Mouse (Mus musculus) adrenal gland (tissue): Measurements from ENCODE around the gene Coro1a.

Experiments used
- intact Hi-C: fragments of 180-260 bp; cut with DNase I; formaldehyde crosslinking; loops from one replicate; pipeline ENCODE4 v1.15.1; 2025

Coro1a gene

GRCm38 (mm10) chr7:126708175-126708952, 777 bp upstream of the Coro1a start:
- intact Hi-C loops: no loop called here

GRCm38 (mm10) chr7:126704121-126704980, 3.2 kb downstream of the Coro1a start:
- intact Hi-C loops: no loop called here

DNA sequence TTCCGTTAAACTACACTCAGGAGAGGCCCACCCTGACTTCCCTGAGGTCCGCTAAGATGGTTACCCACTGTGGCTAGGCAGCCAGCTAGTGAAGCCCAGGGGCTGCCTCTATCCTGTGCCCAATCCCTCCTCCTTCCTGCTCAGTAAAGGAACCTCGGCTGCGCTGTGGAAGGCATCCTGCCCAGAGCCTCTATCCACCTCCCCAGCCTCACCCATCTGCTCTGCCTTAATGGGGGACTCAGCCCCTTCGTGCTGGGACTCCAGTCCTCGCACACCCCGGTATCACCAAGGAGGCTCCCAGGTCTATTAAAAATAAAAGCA, 3.9 kb downstream of the Coro1a start:
- intact Hi-C loops: no loop called here

DNA sequence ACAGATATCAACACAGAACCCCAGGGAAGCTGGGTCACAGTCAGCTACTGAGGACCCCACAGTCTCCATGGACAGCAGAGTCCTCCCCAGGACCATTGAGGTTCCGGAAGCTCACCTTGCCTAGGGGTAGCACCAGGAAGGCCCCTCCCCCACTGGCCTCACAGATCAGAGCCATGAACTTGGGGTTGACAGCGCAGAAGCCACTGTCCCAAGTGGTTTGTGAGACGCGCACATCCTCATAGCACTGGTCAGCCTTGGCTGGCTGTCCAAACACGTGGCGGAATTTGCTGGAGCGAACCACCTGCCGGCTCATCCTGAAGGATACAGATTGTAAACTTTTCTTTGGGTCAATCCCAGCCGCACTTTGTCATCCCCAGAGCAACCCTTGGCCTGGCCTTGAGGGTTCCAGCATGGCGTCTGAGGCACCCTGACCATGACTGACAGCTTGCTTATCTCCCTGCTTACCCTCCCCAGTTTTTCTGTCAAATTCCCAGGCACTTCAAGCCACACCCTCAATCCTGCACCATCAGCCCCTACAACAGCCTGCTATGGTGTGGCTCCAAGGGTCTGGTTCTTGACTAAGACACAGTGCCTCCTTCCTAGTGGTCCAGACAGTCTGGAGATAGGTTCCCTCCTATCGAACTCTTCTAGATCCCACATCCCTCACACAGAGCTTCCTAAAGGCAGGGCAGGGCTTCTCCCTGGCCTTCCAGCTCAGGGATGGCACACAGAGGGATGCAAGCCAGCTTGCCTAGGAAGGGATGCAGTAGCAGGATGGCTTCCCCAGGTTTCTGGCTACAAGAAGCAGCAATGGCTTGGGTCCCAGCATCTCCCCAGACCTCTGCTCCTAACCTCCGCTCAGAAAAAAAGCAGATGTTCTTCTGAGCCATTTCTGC, 4.5 kb downstream of the Coro1a start:
- intact Hi-C loops: no loop called here

GRCm38 (mm10) chr7:126702358-126702757, 5.2 kb downstream of the Coro1a start:
- intact Hi-C loops: no loop called here

DNA sequence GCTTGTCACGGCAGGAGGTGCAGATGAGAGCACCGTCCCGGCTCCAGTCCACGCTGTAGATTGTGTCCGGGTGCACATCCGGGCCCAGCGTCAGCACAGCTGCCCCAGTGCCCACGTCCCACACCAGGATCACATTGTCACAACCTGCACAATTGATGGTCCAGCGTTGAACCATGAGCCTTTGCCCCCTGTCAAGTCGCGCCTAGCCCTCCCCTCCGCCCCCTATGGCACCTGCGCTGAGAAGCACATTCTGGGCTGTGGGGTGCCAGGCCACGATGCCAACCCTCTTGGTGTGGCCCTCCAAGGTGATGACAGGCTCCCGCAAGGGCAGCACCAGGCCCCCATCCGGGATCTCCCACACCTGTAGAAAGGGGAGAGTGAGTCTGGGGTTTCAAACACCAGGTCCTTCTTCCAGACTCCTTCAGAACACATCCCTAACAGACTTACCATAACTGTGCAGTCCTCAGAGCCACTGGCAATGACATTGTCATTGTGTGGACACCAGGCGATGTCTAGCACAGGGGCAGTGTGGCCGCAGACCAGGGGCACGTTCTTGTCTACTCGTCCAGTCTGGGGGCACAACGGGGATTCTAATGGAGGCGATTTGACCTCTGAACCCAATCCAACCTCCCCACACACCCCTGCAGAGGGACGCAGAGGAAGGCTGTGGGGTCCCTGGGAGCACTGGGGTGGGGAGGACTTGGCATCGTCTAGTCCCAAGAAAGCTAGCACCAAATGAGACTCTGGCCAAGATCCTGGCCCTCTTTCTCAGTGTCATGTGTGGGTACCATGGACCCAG, 5.8 kb downstream of the Coro1a start:
- intact Hi-C loops: no loop called here

- intact Hi-C loops: no loop called here
These were observed 6.5 kb downstream of the Coro1a start for GRCm38 (mm10) chr7:126701070-126701469.

- intact Hi-C loops: no loop called here
These were observed 7.2 kb downstream of the Coro1a start for GRCm38 (mm10) chr7:126700063-126701015.

- intact Hi-C loops: loop anchor here (5.0 kb wide), 1 partner anchor 116 kb away; the partner anchor contains the start of gene Apobr
These were observed 9.7 kb downstream of the Coro1a start for GRCm38 (mm10) chr7:126697838-126698237.

- intact Hi-C loops: loop anchor here (5.0 kb wide), 1 partner anchor 115 kb away; the partner anchor contains the start of gene Apobr
These were observed 10.7 kb downstream of the Coro1a start for GRCm38 (mm10) chr7:126696886-126697285.

- intact Hi-C loops: loop anchor here (5.0 kb wide), 1 partner anchor 114 kb away; the partner anchor contains the start of gene Apobr
These were observed 11.3 kb downstream of the Coro1a start for GRCm38 (mm10) chr7:126696303-126696702.

- intact Hi-C loops: loop anchor here (5.0 kb wide), 1 partner anchor 113 kb away; the partner anchor contains the start of gene Apobr
These were observed 11.9 kb downstream of the Coro1a start, which contains the start of gene Slx1b for GRCm38 (mm10) chr7:126695631-126696207. Gene Slx1b, minus strand, starts transcription at chr7:126695784.

DNA sequence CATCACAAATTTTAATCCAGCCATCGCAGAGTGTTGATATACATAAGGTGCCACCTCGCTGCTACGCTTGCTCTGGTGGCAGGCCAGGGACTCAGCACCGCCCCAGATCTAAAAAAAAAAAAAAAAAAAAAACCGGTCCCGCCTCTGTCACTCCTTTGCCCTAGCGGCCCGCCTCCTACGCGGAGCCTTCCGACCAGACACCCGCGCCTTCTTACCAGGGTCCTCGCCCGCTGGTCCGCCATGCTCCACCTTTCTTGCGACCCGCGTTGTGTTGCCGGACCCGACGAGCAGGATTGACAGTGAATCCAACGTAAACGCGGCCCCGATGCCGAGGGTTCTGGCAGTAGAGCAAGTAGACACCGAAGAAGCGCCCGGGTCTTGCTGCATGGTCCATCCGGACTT, 12.4 kb downstream of the Coro1a start, which contains the start of gene Bola2:
Gene Bola2 (plus strand): TSS at position 192 of the 402 bp plus-strand sequence.
- intact Hi-C loops: loop anchor here (5.0 kb wide), 1 partner anchor 113 kb away; the partner anchor contains the start of gene Apobr

DNA sequence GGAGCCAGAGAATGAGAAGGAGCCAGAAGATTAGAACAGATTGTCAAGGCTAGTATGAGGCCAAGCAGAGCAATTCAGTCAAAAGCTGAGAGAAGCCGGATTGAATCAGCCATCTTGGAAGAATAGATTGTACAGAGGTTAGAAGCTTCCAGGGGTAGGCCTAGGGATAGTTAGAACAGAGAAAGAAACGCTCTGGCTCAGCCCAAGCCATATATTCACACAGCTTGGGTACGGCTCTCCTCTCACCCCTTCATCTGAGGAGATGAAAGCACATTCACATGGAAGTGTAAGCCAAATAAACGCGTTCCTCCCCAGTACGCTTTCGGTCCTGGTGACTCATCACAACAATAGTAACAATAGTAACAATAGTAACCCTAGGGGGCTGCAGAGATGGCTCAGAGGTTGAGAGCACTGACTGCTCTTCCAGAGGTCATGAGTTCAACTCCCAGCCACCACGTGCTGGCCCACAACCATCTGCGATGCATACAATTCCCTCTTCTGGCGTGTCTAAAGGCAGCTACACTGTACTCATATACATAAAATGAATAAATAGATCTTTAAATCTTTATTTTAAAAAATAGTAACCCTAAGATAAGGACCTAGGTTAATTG, 13.0 kb downstream of the Coro1a start:
- intact Hi-C loops: loop anchor here (5.0 kb wide), 1 partner anchor 112 kb away; the partner anchor contains the start of gene Apobr

- intact Hi-C loops: loop anchor here (2.0 kb wide), 1 partner anchor 17 kb away; the partner anchor contains the start of gene Sult1a1
These were observed 13.8 kb downstream of the Coro1a start for GRCm38 (mm10) chr7:126693781-126694180.

- intact Hi-C loops: loop anchor here (2.0 kb wide), 1 partner anchor 16 kb away; the partner anchor contains the start of gene Sult1a1
These were observed 14.3 kb downstream of the Coro1a start for GRCm38 (mm10) chr7:126693256-126693655.

DNA sequence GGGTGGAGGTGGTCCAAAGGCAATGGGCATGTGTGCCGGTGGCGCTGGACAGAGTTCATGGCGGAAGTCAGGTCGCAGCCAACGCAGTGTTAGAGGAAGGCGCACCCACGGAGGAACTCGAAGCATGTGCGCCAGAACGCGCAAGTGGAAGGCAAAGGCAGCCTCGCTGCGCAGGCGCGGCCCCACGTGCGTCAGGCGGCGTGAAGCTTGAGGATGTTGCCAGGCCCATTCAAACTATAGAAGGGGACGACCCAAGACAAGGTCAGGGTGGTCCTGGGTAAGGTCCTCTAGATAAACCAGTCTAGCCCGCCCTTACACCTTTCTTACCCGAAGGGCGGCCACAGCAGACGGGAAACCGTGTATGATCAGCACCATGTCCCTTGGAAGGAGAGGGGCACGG, 15.2 kb downstream of the Coro1a start:
- intact Hi-C loops: loop anchor here (1.0 to 2.0 kb wide), 2 partner anchors 16 to 47 kb away; partner anchors contain the start of gene Sult1a1

- intact Hi-C loops: loop anchor here (1.0 to 2.0 kb wide), 2 partner anchors 15 to 46 kb away; partner anchors contain the start of gene Sult1a1
These were observed 15.9 kb downstream of the Coro1a start for GRCm38 (mm10) chr7:126691676-126692075.
